Mouse (Mus musculus): ENCODE measurements around the gene Vmn2r66.

Vmn2r66 gene

DNA sequence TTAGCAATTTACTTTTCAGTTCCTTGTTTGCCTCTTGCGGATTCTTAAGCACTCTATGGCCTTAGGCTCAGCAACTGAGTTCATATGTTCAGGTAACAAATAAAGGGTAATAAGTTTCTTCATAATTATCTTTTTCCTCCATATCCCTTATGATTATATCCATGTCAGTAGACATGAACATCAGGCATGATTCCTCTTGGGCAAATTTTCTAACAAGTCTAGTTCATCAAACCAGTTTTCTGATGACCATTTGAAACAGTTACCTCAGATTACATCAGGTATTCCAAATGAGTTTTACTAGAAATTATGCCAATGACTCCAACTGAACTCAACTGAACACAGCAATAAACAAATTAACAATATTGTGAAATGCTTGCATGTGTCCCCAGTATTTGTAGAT is at the start of gene Vmn2r66:
Vmn2r66 (minus strand) TSS at position 101 of the 400 bp plus-strand sequence.
- DNase-seq (ENCODE audit: low read depth, low spot score) = no peak

DNA sequence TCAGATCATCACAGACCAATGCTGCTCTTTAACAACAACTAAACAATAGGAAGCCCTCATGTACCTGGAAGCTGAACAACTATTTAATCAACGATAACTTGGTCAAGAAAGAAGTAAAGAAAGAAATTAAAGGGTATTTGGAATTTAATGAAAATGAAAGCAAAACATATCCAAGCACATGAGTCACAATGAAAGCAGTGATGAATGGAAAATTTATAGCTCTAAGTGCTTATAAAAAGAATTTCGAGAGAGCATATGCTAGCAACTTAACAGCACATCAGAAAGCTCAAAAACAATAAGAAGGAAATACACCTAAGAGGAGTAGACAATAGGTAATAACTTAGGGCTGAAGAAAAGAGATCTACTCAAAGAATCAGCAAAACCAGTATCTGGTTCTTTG is 15.4 kb downstream of the Vmn2r66 start:
- DNase-seq (ENCODE audit: low read depth, low spot score) = no peak

DNA sequence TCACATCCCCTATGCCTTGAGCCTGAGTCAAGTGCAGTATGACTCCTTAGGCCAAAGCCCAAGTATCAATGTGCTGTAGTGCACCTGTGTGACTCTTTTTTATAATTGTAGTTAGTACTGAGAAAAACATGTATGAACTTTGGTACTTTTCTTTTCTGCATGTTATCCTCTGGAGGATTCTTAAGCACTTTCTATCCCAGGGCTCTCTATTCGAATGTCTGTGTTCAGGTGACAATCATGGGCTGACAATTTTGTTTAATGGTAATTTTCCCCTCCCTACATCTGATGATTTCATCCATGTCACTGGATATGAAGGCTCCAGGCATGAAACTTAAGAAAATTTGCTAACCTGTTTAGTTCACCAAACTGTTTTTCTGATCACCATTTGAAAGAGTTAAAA is 48.1 kb downstream of the Vmn2r66 start, which contains the start of gene Vmn2r65:
Vmn2r65 (minus strand) TSS at position 101 of the 400 bp plus-strand sequence.
- DNase-seq (ENCODE audit: low read depth, low spot score) = no peak
